Mouse (Mus musculus): Measurements from ENCODE around the gene Lsm10.

The Lsm10 gene

GRCm38 (mm10) chr4:126120506-126120905 lies 24.1 kb downstream of the Lsm10 start:
- DNase-seq = no peak

GRCm38 (mm10) chr4:126123309-126124040 lies 27.1 kb downstream of the Lsm10 start:
- no peak for DNase-seq

GRCm38 (mm10) chr4:126130502-126130901 lies 34.1 kb downstream of the Lsm10 start:
- DNase-seq = no peak

- peak; percentile 57 for DNase-seq
Measured at GRCm38 (mm10) chr4:126131290-126132121, 35.1 kb downstream of the Lsm10 start.

GRCm38 (mm10) chr4:126132636-126133264 lies 36.3 kb downstream of the Lsm10 start:
- DNase-seq = no peak

GRCm38 (mm10) chr4:126134236-126134635 lies 37.8 kb downstream of the Lsm10 start:
- DNase-seq = no peak

- DNase-seq = no peak
Measured at GRCm38 (mm10) chr4:126134639-126135038, 38.2 kb downstream of the Lsm10 start.

GRCm38 (mm10) chr4:126137773-126138172 lies 41.4 kb downstream of the Lsm10 start:
- DNase-seq = no peak

- no peak for DNase-seq
Measured at GRCm38 (mm10) chr4:126141021-126141420, 44.6 kb downstream of the Lsm10 start.

- DNase-seq = no peak
Measured at GRCm38 (mm10) chr4:126145396-126145795, 49.0 kb downstream of the Lsm10 start.

GRCm38 (mm10) chr4:126146974-126147532 lies 50.6 kb downstream of the Lsm10 start:
- no peak for DNase-seq

GRCm38 (mm10) chr4:126147533-126148160 lies 51.2 kb downstream of the Lsm10 start, which contains the start of gene Eva1b:
Gene Eva1b, plus strand, starts transcription at chr4:126147744.
- no peak for DNase-seq

Measured in right cerebral cortex, postnatal 14 days (tissue).